Mouse (Mus musculus) lung, postnatal 25 days (tissue): ENCODE results near the gene Gtf2h1.

Source experiments
- DNase-seq: peaks from one replicate; pipeline ENCODE4 v3.0.0; 2022; ENCODE audit warnings: low spot score

The Gtf2h1 gene

GRCm38 (mm10) chr7:46851026-46851425, 55.1 kb downstream of the Gtf2h1 start:
- DNase-seq: no peak

- DNase-seq: no peak
Measured at GRCm38 (mm10) chr7:46852666-46853065, 56.8 kb downstream of the Gtf2h1 start.

DNA sequence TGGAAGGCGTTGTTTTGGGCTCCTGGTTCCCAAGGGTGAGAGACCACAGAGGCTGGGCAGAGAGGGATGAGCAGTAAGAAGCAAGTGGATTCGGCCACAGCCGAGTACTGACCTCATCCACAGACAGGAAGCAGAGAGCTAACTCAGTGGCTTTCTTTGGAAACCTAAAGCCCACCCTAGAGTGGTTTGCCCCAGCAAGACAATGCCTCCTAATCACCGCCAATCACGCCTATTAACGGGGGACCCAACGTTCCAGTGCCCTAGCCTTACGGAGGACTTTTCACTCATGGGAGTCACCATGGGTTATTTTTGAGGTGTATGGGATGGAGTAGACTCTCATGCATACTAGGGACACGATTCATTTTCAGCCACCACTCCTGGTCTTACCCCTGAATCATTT, 57.5 kb downstream of the Gtf2h1 start:
- DNase-seq: no peak

DNA sequence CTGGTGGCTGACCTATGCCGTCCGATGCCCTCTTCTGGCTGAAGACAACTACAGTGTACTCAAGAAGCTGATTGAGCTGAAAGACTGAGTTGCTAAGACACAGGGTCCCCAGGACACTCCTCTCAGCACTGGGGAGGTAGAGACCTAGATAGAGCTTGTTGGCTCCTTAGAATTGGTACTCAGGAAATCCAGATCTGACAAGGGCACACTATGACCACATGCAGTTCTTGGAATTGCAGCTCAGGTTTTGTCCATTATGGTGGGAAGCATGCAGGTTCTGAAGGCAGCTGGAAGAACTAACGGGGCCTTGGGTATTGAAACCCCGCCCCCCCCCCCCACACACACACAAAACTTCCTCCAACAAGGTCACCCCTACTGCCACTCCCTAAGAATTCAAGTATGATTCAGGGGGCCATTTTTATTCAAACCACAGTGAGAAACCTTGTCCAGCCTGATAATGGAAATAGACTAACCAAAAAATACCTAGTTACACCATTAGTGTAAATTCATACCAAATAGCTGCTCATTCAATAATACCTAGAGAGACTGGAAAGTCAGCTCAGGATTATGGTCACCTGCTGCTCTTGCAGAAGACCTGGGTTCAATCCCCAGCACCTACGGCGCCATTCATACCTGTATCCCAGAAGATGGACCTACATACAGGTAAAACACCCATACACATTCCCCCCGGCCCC, 60.1 kb downstream of the Gtf2h1 start:
- no peak for DNase-seq

GRCm38 (mm10) chr7:46857436-46857835, 61.5 kb downstream of the Gtf2h1 start:
- DNase-seq: no peak

DNA sequence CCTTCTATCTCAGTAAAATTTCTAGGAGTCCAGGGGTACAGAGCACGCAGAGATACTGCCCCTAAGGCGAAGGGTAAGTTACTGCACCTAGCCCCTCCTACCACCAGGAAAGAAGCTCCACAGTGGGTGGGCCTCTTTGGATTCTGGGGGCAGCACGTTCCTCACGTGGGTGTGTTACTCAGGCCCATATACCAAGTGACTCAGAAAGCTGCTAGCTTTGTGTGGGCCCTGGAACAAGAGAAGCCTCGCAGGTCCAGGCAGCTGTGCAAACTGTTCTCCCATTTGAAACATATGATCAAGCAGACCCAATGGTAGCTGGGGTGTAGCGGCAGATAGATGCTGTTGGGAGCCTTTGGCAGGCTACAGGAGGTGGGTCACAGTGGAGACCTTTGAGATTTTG, 63.1 kb downstream of the Gtf2h1 start:
- no peak for DNase-seq

- DNase-seq: no peak
Measured at GRCm38 (mm10) chr7:46860996-46861395, 65.1 kb downstream of the Gtf2h1 start, which contains the start of gene Ldhc. Ldhc (plus strand) TSS chr7:46861203.

DNA sequence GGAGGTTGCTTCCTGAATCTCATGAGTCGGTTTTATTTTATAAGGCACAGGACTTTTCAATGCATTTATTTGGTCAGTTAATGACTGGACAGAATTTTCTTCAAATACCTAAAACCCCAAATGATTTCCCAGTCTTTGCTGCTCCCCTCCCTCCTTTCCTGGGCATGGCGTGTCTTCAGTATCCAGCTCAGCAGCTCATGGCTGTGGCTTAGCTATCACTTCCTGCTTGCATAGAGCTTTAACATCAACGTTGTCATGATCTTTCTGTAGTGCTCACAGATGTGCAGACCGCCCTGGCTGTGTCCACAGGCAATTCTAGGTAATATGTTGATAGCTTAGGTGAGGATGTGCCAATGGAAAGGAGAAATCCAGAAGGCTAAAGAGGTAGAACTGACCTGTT, 76.1 kb downstream of the Gtf2h1 start:
- no peak for DNase-seq
